Mouse (Mus musculus): ENCODE data around the gene Epha2. TPM values are rescaled to one million over a fixed set of nuclear protein-coding genes. Genes with fewer than 3 reads are reported as not detected.
A peak's percentile ranks its signal among the peaks of the same experiment; 100 is the strongest.

Gene Epha2
- polyA plus RNA-seq, 1 experiment: 6.4 TPM

DNA sequence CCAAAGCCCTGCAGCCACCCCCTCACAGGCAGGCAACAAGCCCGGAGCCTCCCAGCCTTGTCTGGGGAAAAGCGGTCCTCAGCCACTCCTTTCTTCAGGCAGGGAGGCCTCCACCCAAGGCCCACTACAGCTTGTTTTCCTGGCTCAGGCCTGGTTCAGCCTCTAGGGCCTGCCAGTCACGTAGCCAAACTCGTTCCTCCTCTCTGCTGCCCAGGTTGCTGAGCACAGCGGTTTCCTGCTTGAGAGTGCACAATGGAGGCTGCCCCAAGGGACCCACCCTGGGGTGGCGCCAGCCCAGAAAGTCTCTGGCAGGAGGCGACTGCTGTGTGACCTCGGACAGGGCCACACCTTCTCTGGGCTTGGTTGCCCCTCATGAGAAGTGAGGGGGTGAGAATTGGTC lies 52.8 kb downstream of the Epha2 start:
- no peak for DNase-seq (ENCODE audit: low read depth)
- TF ChIP-seq CTCF (IDR thresholded peaks at IDR 0.05; ENCODE audit: borderline replicate concordance, extremely low read depth, insufficient read depth, insufficient read length) (no peak), POLR2A (IDR thresholded peaks at IDR 0.05; ENCODE audit: borderline replicate concordance, extremely low read depth, insufficient read depth, insufficient read length, poor library complexity, severe bottlenecking) (no peak)

DNA sequence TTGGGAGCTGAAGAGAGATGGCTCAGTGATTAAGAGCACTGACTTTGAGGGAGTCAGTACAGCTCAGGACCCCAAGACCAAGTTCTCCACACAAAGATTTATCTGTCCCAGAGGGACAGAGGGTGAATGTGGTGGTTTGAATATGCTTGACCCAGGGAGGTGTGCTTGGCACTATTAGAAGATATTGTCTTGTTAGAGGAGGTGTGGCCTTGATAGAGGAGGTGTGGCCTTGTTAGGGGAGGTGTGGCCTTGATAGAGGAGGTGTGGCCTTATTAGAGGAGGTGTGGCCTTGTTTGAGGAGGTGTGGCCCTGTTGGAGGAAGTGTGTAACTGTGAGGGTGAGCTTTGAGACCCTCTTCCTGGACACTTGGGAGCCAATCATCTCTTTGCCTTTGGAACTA lies 56.8 kb downstream of the Epha2 start:
- no peak for DNase-seq (ENCODE audit: low read depth)
- TF ChIP-seq CTCF (IDR thresholded peaks at IDR 0.05; ENCODE audit: borderline replicate concordance, extremely low read depth, insufficient read depth, insufficient read length): no peak
- TF ChIP-seq POLR2A (IDR thresholded peaks at IDR 0.05; ENCODE audit: borderline replicate concordance, extremely low read depth, insufficient read depth, insufficient read length, poor library complexity, severe bottlenecking): no peak

DNA sequence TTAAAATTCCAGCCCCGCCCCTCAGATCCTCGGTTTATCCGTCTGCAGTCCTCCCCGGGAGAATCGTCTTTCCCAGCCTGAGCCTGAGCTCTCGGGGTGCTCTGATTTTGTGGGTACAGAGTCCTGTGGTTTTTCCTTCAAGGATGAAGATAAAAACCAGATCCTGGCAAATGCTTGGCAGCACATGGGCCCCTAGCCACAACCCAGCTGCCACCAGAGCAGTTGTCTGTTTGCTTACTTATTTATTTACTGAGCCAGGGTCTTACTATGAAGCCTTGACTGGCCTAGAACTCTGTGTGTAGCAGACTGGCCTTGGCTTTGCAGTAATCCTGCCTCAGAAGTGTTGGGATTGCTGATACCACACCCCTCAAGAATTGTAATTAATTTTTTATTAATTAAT lies 58.2 kb downstream of the Epha2 start:
- TF ChIP-seq CTCF (IDR thresholded peaks at IDR 0.05; ENCODE audit: borderline replicate concordance, extremely low read depth, insufficient read depth, insufficient read length) (no peak), POLR2A (IDR thresholded peaks at IDR 0.05; ENCODE audit: borderline replicate concordance, extremely low read depth, insufficient read depth, insufficient read length, poor library complexity, severe bottlenecking) (no peak)
- no peak for DNase-seq (ENCODE audit: low read depth)

DNA sequence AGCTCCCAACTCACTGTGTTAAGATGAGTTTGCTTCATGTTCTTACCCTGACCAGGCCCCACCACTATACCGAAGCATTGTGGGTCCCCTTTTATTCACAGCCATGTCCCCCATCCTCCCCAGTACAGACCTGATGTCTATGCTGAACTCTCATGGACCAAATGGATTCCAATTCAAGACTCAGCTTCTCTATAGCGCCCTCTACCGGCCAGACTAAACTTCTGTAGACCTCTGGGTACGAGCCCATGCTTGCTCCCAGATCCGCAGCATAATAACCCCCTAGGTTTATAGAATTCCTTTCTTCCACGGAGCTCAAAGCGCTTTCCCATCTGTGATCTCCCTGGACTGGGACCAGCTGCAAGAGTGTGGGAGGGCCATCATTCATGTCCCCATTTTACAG lies 59.8 kb downstream of the Epha2 start:
- DNase-seq (ENCODE audit: low read depth): peak; percentile 43
- TF ChIP-seq CTCF (IDR thresholded peaks at IDR 0.05; ENCODE audit: borderline replicate concordance, extremely low read depth, insufficient read depth, insufficient read length) (peak; percentile 59; the same call in 1 of the 2 replicates), POLR2A (IDR thresholded peaks at IDR 0.05; ENCODE audit: borderline replicate concordance, extremely low read depth, insufficient read depth, insufficient read length, poor library complexity, severe bottlenecking) (no peak)

DNA sequence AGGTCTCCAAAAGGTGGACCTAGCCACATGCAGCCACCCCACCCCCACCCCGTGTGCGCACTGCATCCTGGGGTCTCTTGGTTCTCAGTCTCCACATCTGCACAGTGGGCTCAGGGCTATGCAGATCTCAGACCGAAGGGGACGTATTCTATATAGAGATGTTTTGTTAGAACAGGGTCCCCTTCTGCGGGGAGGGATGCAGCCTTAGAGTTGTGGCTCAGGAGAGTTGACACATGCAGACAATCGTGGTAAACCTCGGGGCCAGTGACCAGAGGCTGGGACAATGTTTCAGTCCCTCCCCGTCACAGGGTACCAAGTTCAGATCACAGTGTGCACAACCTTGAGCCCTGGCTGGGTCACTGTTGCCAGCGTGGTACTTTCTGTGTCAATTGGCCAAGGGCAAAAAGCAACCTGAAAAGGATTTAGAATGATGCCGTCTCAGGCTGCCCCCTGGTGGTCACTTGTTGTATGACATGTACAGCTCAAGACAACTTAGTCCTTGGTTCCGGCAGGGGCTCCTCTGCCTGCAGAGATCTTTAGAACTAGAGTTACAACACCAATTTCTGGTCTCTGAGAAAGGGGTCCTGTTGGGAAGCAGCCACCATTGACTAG lies 62.0 kb downstream of the Epha2 start:
- peak; percentile 91 for DNase-seq (ENCODE audit: low read depth)
- TF ChIP-seq POLR2A (IDR thresholded peaks at IDR 0.05; ENCODE audit: borderline replicate concordance, extremely low read depth, insufficient read depth, insufficient read length, poor library complexity, severe bottlenecking) (no peak), CTCF (IDR thresholded peaks at IDR 0.05; ENCODE audit: borderline replicate concordance, extremely low read depth, insufficient read depth, insufficient read length) (peak; percentile 87)

DNA sequence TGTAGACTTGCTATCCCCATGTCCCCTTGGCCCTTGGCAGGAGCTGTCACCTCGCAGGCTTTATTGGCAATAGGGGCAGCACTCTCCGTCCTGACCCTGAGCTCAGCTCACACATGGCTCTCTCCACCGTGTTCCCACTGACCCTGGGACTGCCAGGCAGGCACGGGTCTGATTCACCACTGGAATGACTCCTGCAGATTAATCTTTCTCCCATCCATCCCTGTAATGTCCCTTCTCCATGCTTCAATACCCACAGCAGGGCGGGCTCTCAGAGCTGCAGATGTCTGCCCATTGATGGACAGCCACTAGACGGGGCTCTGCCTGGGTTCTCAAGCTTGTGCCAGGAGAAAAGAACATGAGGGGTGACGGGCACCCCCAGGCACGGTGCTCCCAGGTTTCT lies 64.1 kb downstream of the Epha2 start:
- TF ChIP-seq CTCF (IDR thresholded peaks at IDR 0.05; ENCODE audit: borderline replicate concordance, extremely low read depth, insufficient read depth, insufficient read length) (no peak), POLR2A (IDR thresholded peaks at IDR 0.05; ENCODE audit: borderline replicate concordance, extremely low read depth, insufficient read depth, insufficient read length, poor library complexity, severe bottlenecking) (no peak)

DNA sequence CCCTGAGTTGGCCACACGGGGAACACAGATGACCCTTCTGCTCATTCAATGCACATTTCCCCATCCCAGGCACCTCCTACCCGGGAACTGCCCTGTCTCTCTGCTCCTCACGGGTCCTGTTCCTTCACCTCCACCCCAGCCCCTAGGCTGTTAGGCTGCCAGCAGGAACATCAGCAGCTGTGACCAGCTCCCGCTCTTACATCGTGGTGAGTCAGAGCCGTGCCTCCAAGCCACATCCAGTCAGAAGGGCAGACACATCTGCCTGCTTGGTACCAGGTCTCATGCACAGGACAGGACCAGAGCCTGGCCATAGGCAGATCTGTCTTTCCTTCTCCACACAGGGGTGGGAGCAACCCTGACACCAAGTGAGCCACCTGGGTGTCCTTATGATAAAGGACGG lies 64.8 kb downstream of the Epha2 start:
- TF ChIP-seq CTCF (IDR thresholded peaks at IDR 0.05; ENCODE audit: borderline replicate concordance, extremely low read depth, insufficient read depth, insufficient read length) (no peak), POLR2A (IDR thresholded peaks at IDR 0.05; ENCODE audit: borderline replicate concordance, extremely low read depth, insufficient read depth, insufficient read length, poor library complexity, severe bottlenecking) (no peak)
- DNase-seq (ENCODE audit: low read depth): no peak

More for the DNA sequence above, 64.1 kb downstream of the Epha2 start:
- DNase-seq (ENCODE audit: low read depth): no peak

DNA sequence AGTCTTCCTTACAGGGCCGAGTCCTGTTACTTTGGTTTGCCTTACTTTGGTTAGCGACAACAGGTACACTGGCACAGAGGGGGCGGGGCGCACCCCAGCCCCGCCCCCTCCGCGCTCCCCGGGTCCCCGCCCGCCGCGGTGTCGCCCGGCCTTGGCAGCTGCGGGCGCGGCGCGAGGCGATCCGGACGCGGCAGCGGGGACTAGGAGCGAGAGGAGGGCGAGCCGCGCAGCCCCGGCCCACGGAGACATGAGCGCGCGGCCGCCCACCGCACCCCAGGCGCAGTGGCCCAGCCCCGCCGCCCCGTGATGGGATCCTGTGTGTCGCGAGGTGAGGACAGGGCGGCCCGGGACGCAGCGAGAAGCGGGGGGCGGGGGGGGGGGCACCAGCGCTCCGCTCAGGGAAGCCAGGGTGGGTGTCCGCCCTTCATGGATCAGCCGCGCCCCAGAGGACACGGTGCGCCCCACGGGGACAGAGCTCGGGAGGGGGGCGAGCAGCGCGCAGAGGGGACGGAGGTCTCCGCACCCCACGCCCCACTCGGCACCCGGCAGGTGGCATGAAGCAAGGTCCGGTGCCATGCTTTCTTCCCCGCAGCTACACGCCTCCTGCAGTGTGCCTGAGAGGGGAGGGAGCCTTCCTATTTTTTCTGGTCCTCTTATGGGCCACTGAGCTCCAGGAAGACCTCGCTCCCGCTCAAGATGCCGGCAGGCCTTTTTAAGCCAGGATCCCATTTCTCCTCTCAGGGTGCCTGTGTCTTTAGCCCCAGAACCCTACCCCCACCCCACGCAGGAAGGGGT lies 67.2 kb downstream of the Epha2 start, which contains the start of gene Fam131c:
Fam131c (plus strand) TSS at position 224 of the 795 bp plus-strand sequence.
- no peak for TF ChIP-seq CTCF (IDR thresholded peaks at IDR 0.05; ENCODE audit: borderline replicate concordance, extremely low read depth, insufficient read depth, insufficient read length)
- TF ChIP-seq POLR2A (IDR thresholded peaks at IDR 0.05; ENCODE audit: borderline replicate concordance, extremely low read depth, insufficient read depth, insufficient read length, poor library complexity, severe bottlenecking): no peak
- peak; percentile 48 for DNase-seq (ENCODE audit: low read depth)

DNA sequence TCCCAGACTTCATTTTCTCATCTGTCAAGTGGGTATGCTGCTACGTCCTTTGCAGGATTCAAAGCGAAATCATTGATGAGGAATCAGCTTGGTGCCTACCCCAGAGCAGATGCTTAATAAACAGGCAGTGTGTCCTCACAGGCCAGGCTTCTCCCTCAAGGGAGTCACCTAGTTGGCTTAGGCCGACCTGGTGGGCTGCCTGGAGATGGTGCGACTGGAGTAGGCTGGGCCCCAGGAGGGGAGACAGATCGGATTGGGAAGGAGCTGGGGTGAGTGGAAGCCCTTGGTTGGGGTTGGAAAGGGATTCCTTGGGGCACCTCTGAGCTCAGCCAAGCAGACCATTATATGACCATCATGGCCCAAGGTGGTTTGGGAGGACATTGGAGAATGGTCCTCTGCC lies 71.4 kb downstream of the Epha2 start:
- DNase-seq (ENCODE audit: low read depth): no peak
- no peak for TF ChIP-seq POLR2A (IDR thresholded peaks at IDR 0.05; ENCODE audit: borderline replicate concordance, extremely low read depth, insufficient read depth, insufficient read length, poor library complexity, severe bottlenecking)
- TF ChIP-seq CTCF (IDR thresholded peaks at IDR 0.05; ENCODE audit: borderline replicate concordance, extremely low read depth, insufficient read depth, insufficient read length): no peak

Other genes starting within 250 kb of the Epha2 start
- gene Crocc, start 240.7 kb upstream of the Epha2 start, polyA plus RNA-seq (2012; rRNA removed): 40.4 and 42.5 TPM in 2 replicates
- gene Necap2, start 222.9 kb upstream of the Epha2 start, polyA plus RNA-seq (2012; rRNA removed): 58.5 and 74.2 TPM in 2 replicates
- gene Spata21, start 212.9 kb upstream of the Epha2 start, polyA plus RNA-seq (2012; rRNA removed): 0.05 TPM in 1 of 2 replicates, not detected in the other
- 34.1 and 46.0 TPM in 2 replicates for gene Szrd1, start 161.5 kb upstream of the Epha2 start, polyA plus RNA-seq (2012; rRNA removed)
- gene Fbxo42, start 153.3 kb upstream of the Epha2 start, polyA plus RNA-seq (2012; rRNA removed): 26.0 and 32.0 TPM in 2 replicates
- 5.2 and 5.5 TPM in 2 replicates for gene Rsg1, start 87.3 kb upstream of the Epha2 start, polyA plus RNA-seq (2012; rRNA removed)
- 1.5 and 2.6 TPM in 2 replicates for gene Arhgef19, start 61.7 kb upstream of the Epha2 start, polyA plus RNA-seq (2012; rRNA removed)
- 21.3 and 29.0 TPM in 2 replicates for gene Fam131c, start 67.0 kb downstream of the Epha2 start, polyA plus RNA-seq (2012; rRNA removed)
- 0.11 and 0.19 TPM in 2 replicates for gene Clcnka, start 97.5 kb downstream of the Epha2 start, polyA plus RNA-seq (2012; rRNA removed)
- 0.03 TPM in 1 of 2 replicates, not detected in the other for gene Clcnkb, start 114.8 kb downstream of the Epha2 start, polyA plus RNA-seq (2012; rRNA removed)
- gene Hspb7, start 119.5 kb downstream of the Epha2 start, polyA plus RNA-seq (2012; rRNA removed): 0.10 TPM in 1 of 2 replicates, not detected in the other
- gene Srarp, start 134.9 kb downstream of the Epha2 start, polyA plus RNA-seq (2012; rRNA removed): 0.69 and 0.93 TPM in 2 replicates
- 69.2 and 85.4 TPM in 2 replicates for gene Zbtb17, start 143.4 kb downstream of the Epha2 start, polyA plus RNA-seq (2012; rRNA removed)
- gene Spen, start 237.4 kb downstream of the Epha2 start, polyA plus RNA-seq (2012; rRNA removed): 9.9 and 32.7 TPM in 2 replicates

Measured in brain, embryonic 14.5 days (tissue).